Mouse (Mus musculus) stomach, postnatal 0 days (tissue): ENCODE measurements around the gene Kcnd3.

ENCODE experiments used
- CTCF ChIP-seq: IDR thresholded peaks from 2 replicates; pipeline ENCODE4 v1.5.1; 2016; ENCODE audit warnings: antibody characterized with exemption, low read depth, mild to moderate bottlenecking, moderate library complexity
- EP300 ChIP-seq: optimal IDR thresholded peaks from 2 replicates; pipeline ENCODE3; 2016; ENCODE audit warnings: antibody characterized with exemption

GRCm38 (mm10) chr3:105506592-105506991, 54.5 kb downstream of the Kcnd3 start:
- no peak for TF ChIP-seq CTCF
- no peak for TF ChIP-seq EP300
